Mouse (Mus musculus): ENCODE data around the gene Ptpn5.

GRCm38 (mm10) chr7:47081277-47081676 is 52.2 kb downstream of the Ptpn5 start:
- TF ChIP-seq CTCF (IDR thresholded peaks at IDR 0.05), result peak; percentile 98
- no peak for TF ChIP-seq EP300 (IDR thresholded peaks at IDR 0.05)
